17 mouse cellular contexts compared by ENCODE assay signal in the genomic region with DNA sequence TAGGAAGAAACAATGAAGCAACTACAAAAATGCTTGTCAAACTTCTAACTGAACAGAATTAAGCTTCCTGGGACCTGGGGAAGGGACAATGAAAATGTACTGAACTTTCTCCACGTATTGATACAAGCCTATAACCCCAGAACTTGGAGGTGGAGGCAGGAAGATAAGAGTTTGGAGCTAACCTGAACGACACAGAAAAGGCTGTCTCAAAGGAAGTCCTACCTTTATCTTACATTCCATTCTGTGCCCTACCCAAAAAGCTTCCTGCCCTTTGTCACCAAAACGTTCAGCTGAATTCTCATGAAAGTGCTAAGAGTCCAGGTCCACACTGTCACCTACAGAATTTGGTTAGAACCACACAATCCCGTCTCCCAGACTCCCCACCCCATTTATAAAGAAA. TPM values are rescaled to one million over a fixed set of nuclear protein-coding genes. Genes with fewer than 3 reads are reported as not detected.
DNase-seq lines count a peak whose midpoint lies in the region; ATAC-seq and TF ChIP-seq lines count a peak whose summit lies in the region.
"Had no signal": no experiment of that assay in that cellular context is flagged by ENCODE, and none has a peak within 500 bp of the region (broad histone marks: within the 10 kb centered on the region; RNA-seq: fewer than 3 reads in every experiment).

No protein-coding gene starts in this region.

- peak; percentile 74 to 75 for TF ChIP-seq EP300 in MEL (IDR thresholded peaks at IDR 0.05; ENCODE audit: low read depth in 1 of 2, low read length in 2 of 2)

- ATAC-seq in kidney, embryonic 16.5 days (ENCODE audit: low FRiP score, low TSS enrichment), result no peak
- ATAC-seq in liver, embryonic 12.5 days, result peak; percentile 71
- ATAC-seq in megakaryocyte-erythroid progenitor cell, adult 5-6 weeks (replicated peaks; ENCODE audit: low FRiP score, low TSS enrichment, poor library complexity, severe bottlenecking), result peak; percentile 68

- peaks cover 26% of the 10 kb centered on the region for H3K4me1 ChIP-seq in kidney, embryonic 16.5 days (ENCODE audit: insufficient read depth, low read length)
- H3K4me1 ChIP-seq in MEL (ENCODE audit: control insufficient read depth in 1 of 2, insufficient read depth in 2 of 2, low read length in 2 of 2), result peaks cover 7 to 22% of the 10 kb centered on the region in 2 experiments
- H3K4me1 ChIP-seq in liver, embryonic 12.5 days, result peaks cover 49% of the 10 kb centered on the region

- no peak for TF ChIP-seq RAD21 in MEL (IDR thresholded peaks at IDR 0.05; ENCODE audit: low read depth, low read length)

- H3K4me2 ChIP-seq in kidney, embryonic 16.5 days (replicated peaks; ENCODE audit: low read depth, low read length), result no peak overlapping the region
- H3K4me2 ChIP-seq in liver, embryonic 12.5 days, result peak overlapping the region; percentile 28
- H3K4me2 ChIP-seq: forebrain, embryonic 12.5 days had no signal

- H3K79me2 ChIP-seq in MEL (ENCODE audit: control insufficient read depth, insufficient read depth, low read length, poor library complexity), result no peaks in the 10 kb centered on the region

- no peaks in the 10 kb centered on the region for H3K36me3 ChIP-seq in kidney, embryonic 16.5 days (ENCODE audit: insufficient read depth, low read length)
- peaks cover 0 to 12% of the 10 kb centered on the region in 2 experiments; a peak in 2 of 4 replicates for H3K36me3 ChIP-seq in MEL (ENCODE audit: control insufficient read depth in 1 of 2, insufficient read depth in 2 of 2, low read length in 2 of 2)
- H3K36me3 ChIP-seq in liver, embryonic 12.5 days, result no peaks in the 10 kb centered on the region
- H3K36me3 ChIP-seq: forebrain, embryonic 12.5 days had no signal

- TF ChIP-seq CTCF in MEL (IDR thresholded peaks at IDR 0.05 in 2 of 3, conservative IDR thresholded peaks at IDR 0.05 in 1 of 3; ENCODE audit: control insufficient read depth in 1 of 3, insufficient read depth in 1 of 3, low read depth in 2 of 3, low read length in 3 of 3, poor library complexity in 1 of 3, severe bottlenecking in 1 of 3), result no peak

- WGBS in kidney, embryonic 16.5 days, result 54% methylated on average over 4 of the region's 4 CpGs
- WGBS in liver, embryonic 12.5 days (ENCODE audit: insufficient replicate concordance), result 14% methylated on average over 4 of the region's 4 CpGs

- DNase-seq in kidney, adult 11 months, result no peak
- DNase-seq in MEL (ENCODE audit: low read depth, low spot score), result peak; percentile 53
- no peak for DNase-seq in right cerebral cortex, postnatal 36 days (ENCODE audit: low spot score in 2 of 2)
- no peak for DNase-seq in gastrocnemius, adult 18-20 months (ENCODE audit: low spot score)
- DNase-seq: adrenal gland, postnatal 25 days; cerebellum, adult 2 months; cerebellum, postnatal 36 days; gastrocnemius, postnatal 36 days; kidney, postnatal 25 days; left cerebral cortex, postnatal 4 days; lung, postnatal 10 days; right cerebral cortex, postnatal 25 days; thymus, postnatal 14 days had no signal

- no peaks in the 10 kb centered on the region for H3K9me3 ChIP-seq in kidney, embryonic 16.5 days (ENCODE audit: low read length)
- H3K9me3 ChIP-seq in MEL (replicated peaks; ENCODE audit: insufficient read depth, low read length), result no peaks in the 10 kb centered on the region
- H3K9me3 ChIP-seq in liver, embryonic 12.5 days (replicated peaks), result no peaks in the 10 kb centered on the region
- H3K9me3 ChIP-seq: forebrain, embryonic 12.5 days had no signal

- peak overlapping the region; percentile 67 for H3K27ac ChIP-seq in kidney, embryonic 16.5 days (ENCODE audit: low read length)
- H3K27ac ChIP-seq in MEL (ENCODE audit: control insufficient read depth, low read depth, low read length), result peak overlapping the region; percentile 67
- peak overlapping the region; percentile 74 for H3K27ac ChIP-seq in liver, embryonic 12.5 days
- H3K27ac ChIP-seq: forebrain, embryonic 12.5 days had no signal

- no peak overlapping the region for H3K4me3 ChIP-seq in kidney, embryonic 16.5 days (ENCODE audit: low read length)
- no peak overlapping the region for H3K4me3 ChIP-seq in MEL (ENCODE audit: control insufficient read depth in 1 of 2, insufficient read depth in 1 of 2, low read depth in 2 of 2, low read length in 2 of 2)
- H3K4me3 ChIP-seq in liver, embryonic 12.5 days, result no peak overlapping the region
- H3K4me3 ChIP-seq: forebrain, embryonic 12.5 days had no signal

- TF ChIP-seq POLR2A in MEL (IDR thresholded peaks at IDR 0.05; ENCODE audit: control insufficient read depth in 1 of 2, insufficient read depth in 1 of 2, low read depth in 1 of 2, low read length in 2 of 2, poor library complexity in 1 of 2), result no peak

- H3K27me3 ChIP-seq in kidney, embryonic 16.5 days (ENCODE audit: insufficient read depth, low read length), result no peaks in the 10 kb centered on the region
- no peaks in the 10 kb centered on the region for H3K27me3 ChIP-seq in MEL (ENCODE audit: control insufficient read depth in 1 of 2, insufficient read depth in 2 of 2, low read length in 2 of 2)
- H3K27me3 ChIP-seq in liver, embryonic 12.5 days (replicated peaks), result no peaks in the 10 kb centered on the region
- H3K27me3 ChIP-seq: forebrain, embryonic 12.5 days had no signal

- no peak overlapping the region for H3K9ac ChIP-seq in kidney, embryonic 16.5 days (replicated peaks; ENCODE audit: low read length)
- no peak overlapping the region for H3K9ac ChIP-seq in MEL (ENCODE audit: control insufficient read depth, low read depth, low read length, poor library complexity, severe bottlenecking)
- no peak overlapping the region; the same call in 1 of the 2 replicates for H3K9ac ChIP-seq in liver, embryonic 12.5 days
- H3K9ac ChIP-seq: forebrain, embryonic 12.5 days had no signal

TF ChIP-seq in MEL, 35 proteins besides CTCF, POLR2A, EP300 and RAD21:
- TF ChIP-seq MXI1 (IDR thresholded peaks at IDR 0.05; ENCODE audit: low read depth, low read length) (no peak), TAL1 (IDR thresholded peaks at IDR 0.05; ENCODE audit: low read length) (peak; percentile 53), TCF12 (IDR thresholded peaks at IDR 0.05; ENCODE audit: low read depth, low read length) (peak; percentile 47; the same call in 1 of the 2 replicates), E2F4 (IDR thresholded peaks at IDR 0.05; ENCODE audit: borderline replicate concordance, low read depth, low read length) (no peak), ETS1 (IDR thresholded peaks at IDR 0.05; ENCODE audit: low read depth, low read length) (0 out of 2 replicates have a peak, but pooled peaks have one; percentile 10), GATA1 (IDR thresholded peaks at IDR 0.05; ENCODE audit: low read depth, low read length) (peak; percentile 78), MYC (IDR thresholded peaks at IDR 0.05; ENCODE audit: low read depth, low read length) (no peak), ZKSCAN1 (IDR thresholded peaks at IDR 0.05; ENCODE audit: low read depth, low read length) (no peak), KAT2A (conservative IDR thresholded peaks at IDR 0.05; ENCODE audit: low read depth, low read length) (no peak), POLR2AphosphoS5 (IDR thresholded peaks at IDR 0.05; ENCODE audit: borderline replicate concordance, low read depth, low read length) (no peak), USF1 (IDR thresholded peaks at IDR 0.05; ENCODE audit: low read depth, low read length) (no peak), MAZ (IDR thresholded peaks at IDR 0.05; ENCODE audit: low read depth, low read length) (no peak), TBP (IDR thresholded peaks at IDR 0.05; ENCODE audit: low read depth, low read length) (no peak), BHLHE40 (IDR thresholded peaks at IDR 0.05; ENCODE audit: borderline replicate concordance, low read depth, low read length) (no peak), ZNF384 (IDR thresholded peaks at IDR 0.05; ENCODE audit: low read depth, low read length) (no peak)

RNA-seq across cellular contexts. Expression of a gene that starts 48.8 kb away (rescaled TPM):
- 7.4 and 7.9 TPM in 2 replicates for polyA plus RNA-seq in kidney, embryonic 16.5 days (2015; fragmentation: Nextera tagmentation; extraction: Ambion mirVana)
- total RNA-seq in MEL (2012; rRNA removed), result 6.7 and 7.1 TPM in 2 replicates
- 1 to 10 TPM in 1 of 2 experiments, not detected in 1; 8.4 TPM for polyA plus RNA-seq in MEL (2012; ENCODE audit: insufficient read depth in 1 of 2, insufficient read length in 2 of 2, low read depth in 1 of 2, low replicate concordance in 2 of 2, missing spikeins in 1 of 2)
- polyA plus RNA-seq in liver, embryonic 12.5 days (2016; fragmentation: Nextera tagmentation; extraction: Ambion mirVana), result 3.0 and 3.4 TPM in 2 replicates
- total RNA-seq in megakaryocyte-erythroid progenitor cell, adult 5-6 weeks (2014; fragmentation: Nextera tagmentation), result 20.5 and 25.4 TPM in 2 replicates
- 12.2 and 15.6 TPM in 2 replicates for total RNA-seq in megakaryocyte-erythroid progenitor cell, adult 5-6 weeks (2017)
- total RNA-seq in gastrocnemius, adult 18-20 months (2021), result 10 to 100 TPM in 1 of 2 experiments, 1 to 10 TPM in 1; 7.8 to 10.0 TPM
